Mouse (Mus musculus): ENCODE results near the gene Coro1c.

DNA sequence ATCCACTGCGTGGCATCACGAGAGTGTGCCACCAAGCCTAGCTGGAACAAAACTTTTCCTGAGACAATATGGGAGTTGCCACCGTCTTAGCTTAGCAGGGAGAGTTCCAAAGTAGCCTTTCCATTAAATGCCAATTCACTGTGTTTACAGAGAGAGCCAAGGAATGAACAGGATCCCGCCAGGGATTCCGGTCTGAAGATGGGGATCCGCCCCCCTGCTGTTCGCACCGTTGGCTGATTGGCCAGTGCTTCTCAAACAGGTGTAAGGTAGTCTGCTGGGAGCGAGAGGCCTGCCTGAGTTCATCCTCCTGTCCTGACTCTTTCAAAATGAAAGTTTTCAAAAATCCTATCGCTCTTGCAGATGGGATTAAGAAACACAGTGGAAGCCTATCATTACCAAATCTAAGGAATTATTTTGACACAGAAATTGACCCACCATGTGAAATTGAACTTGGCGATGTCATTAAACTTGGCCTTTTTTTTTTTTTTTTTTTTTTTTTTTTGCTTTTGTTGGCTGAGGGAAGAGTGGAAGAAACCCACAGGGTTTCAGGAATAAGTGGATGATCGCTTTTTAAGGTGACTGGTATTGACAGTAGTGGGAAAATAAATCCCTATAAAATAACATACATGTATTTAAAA is 30.8 kb upstream of the Coro1c start:
- no peak for TF ChIP-seq CTCF (IDR thresholded peaks at IDR 0.05; ENCODE audit: borderline replicate concordance, insufficient read depth, low read length)
- no peak for TF ChIP-seq POLR2A (IDR thresholded peaks at IDR 0.05; ENCODE audit: low read depth, low read length)

Data from embryonic fibroblast, embryonic 13.5 days (primary cell).